Mouse (Mus musculus): ENCODE results near the gene Bscl2.

- no peak for TF ChIP-seq CTCF (IDR thresholded peaks at IDR 0.05; ENCODE audit: control insufficient read depth, insufficient read depth, insufficient replicate concordance, low read depth, low read length)
- TF ChIP-seq POLR2A (IDR thresholded peaks at IDR 0.05; ENCODE audit: control insufficient read depth, low read depth, low read length), result no peak
Measured at GRCm38 (mm10) chr19:8886916-8887584, 49.8 kb downstream of the Bscl2 start.

All from testis, adult 2 months (tissue).